Mouse (Mus musculus): ENCODE measurements at regions not wholly inside any gene's neighbourhood (a gene's known extent, or its start where the extent isn't known, plus 50 kb on each side); places are given as distances from the start of the nearest gene placed in this dataset.
A peak's percentile ranks its signal among the peaks of the same experiment; 100 is the strongest.

DNA sequence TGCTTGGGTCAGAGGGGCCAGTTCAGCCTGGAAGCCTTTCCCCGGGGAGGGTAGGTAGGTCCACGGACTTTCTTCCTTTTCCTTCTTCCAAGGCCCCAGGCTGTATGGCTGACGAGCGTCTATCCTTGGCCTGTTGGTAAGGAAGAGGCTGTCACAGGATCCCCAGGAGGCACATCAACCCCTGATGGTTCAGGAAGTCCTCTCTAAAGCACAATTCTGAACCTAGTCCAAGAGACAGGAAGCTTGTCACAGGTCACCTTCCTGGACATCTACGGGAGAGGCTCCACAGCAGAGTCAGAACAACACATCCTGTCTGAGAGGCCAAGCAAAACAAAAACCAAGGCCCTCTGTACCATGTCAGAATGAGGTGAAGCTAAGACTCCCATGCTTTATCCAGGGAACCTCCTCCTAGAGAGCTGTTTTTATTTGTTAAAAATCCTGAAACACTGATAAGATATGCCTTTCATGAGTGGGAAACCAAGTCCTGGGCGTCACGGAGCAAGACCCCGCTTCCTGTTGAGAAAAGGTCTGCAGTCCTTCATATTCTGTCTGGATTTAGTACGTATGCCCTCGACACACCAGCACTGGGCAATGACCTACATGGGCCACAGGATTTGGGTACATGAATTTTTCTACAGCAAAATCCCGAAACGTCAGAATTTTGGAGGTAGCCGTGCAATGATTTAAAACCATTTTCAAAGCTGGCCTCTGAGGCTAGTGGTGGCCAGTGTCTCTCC, 52.0 kb upstream of the Snrk start:
- peak; percentile 87 for DNase-seq (ENCODE audit: low spot score)

DNA sequence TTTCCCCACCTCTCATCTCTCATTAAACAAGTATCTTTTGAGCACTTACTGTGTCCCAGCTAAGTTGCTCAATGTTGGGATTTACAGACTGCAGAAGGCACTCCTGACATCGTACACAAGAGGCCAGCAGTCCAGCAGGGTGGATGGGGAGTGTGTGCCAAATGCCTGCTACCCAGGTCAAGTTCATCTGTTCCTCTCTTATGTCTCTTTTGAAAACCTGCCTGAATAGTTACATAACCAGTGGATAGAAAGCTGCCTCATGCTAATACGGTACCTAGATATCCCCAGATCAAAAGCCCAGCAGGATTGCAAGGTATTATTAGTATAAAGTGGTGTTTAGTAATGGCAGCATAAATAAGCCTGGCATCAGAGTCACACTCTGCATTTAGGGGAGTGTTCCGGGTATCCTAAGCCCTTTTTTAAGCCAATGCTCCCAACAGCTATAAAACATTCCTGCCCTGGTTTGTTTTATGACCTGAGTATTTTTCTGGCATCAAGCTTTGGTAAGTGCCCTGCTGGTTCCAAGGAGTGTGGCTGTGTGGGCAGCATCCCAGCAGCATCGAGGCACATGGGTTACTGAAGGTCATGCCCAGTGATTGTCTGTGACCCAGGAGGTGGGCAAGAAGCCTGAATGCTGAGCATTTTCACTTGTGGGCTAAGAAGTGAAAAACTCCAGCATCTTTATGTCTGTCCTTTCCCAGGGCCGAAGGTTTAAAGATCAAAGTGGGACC, 59.1 kb upstream of the Pomgnt2 start:
- peak; percentile 37 for DNase-seq (ENCODE audit: low spot score)

DNA sequence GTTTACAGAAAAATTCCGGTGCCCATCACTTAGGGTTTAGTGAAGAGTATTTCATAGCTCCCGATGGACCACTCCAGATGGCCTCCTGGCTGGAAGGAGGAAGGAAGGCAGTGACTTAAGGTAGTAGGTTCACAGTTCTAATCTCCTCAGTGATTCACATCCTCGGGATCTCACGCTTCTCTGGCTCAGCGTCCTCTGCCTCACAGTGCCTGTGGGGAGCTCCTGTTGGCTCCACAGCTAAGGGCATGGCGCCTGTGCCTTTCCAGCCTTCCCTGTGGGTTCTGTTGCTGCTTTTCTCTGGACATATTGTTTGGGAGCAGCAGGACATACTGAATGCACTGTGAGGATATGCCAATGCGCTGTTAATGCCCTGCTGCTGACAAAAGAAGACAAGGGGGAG, 54.8 kb upstream of the Pomgnt2 start:
- DNase-seq (ENCODE audit: low spot score), result no peak

DNA sequence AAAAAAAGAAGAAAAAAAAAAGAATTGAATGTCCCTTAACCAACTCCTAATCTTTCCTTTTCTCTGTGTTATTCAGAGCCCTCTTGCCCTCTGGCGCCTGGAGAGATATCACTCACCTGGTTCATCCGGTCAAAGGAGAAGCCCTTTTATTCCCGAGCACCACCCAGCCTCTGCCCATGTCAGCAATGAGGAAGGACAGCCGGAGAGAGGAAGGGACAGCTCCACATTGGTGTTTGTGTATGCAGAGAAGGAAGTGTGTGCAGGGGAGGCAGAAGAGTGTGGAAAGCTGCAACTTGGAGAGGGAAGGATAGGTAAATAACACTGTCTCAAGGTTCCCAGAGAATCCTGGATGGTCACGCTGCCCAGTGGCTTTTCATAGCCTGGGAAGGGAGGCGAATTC, 54.2 kb upstream of the Pomgnt2 start:
- peak; percentile 27 for DNase-seq (ENCODE audit: low spot score)

DNA sequence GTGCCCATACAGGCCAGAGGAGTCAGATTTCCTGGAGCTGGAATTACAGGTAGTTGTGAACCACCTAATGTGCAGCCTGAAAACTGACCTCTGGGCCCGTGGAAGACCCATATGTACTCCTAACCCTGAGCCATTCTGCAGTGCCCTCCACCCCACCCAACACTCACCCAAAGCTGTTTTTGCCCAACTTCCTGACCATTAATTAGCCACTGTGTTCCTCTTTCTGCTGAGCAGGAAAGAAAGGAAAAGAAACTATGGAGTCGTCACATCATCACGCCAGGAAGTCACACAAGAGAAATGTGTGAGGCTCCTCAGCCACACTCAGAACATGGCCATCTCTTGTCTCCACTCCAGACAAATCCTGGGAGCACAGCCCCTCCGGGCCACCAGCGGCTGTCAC, 52.1 kb upstream of the Pomgnt2 start:
- no peak for DNase-seq (ENCODE audit: low spot score)

DNA sequence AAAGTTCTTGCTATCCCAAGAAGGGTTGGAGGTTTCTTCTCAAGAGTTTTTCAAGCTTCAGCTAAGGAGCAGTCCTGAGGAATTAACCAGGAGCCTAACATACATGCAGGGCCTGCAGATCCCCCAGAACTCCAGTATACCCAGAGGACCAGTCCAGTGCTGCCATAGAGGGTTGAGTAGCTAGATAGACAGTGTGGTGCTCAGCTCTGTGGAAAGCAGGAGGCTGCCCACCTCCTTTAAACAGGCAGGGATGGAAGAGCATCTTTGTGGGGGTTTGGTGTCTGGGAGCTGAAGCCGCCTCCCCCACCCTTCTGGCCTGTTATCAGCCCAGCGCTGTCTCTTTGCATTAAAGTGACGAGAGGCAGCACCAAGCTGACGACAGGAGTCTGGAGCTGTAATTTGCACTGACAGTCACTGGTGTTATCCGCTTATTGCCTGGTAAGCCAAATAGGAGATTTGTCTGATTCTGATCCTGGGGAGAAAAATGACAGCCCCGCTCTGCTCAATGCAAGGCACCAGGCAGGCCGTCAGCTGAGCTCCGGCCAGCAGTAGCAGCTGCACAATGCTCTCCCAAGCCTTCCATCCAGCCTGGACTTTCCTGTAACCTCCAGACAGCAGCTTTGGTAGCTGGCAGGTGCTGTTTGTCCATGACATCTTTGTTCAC, 51.2 kb upstream of the Pomgnt2 start:
- DNase-seq (ENCODE audit: low spot score), result no peak

All from lung, postnatal 25 days (tissue).